Mouse (Mus musculus) megakaryocyte, embryonic 14.5 days (primary cell): ENCODE measurements around the gene Ptprg.

Source experiments
- FLI1 ChIP-seq: IDR thresholded peaks from 2 replicates; pipeline ENCODE4 v1.6.1; 2012; ENCODE audit warnings: low read length, inconsistent platforms, mixed read lengths
- GATA1 ChIP-seq: IDR thresholded peaks from 3 replicates; pipeline ENCODE4 v1.6.1; 2012; ENCODE audit warnings: mixed read lengths, low read length, inconsistent platforms, borderline replicate concordance

DNA sequence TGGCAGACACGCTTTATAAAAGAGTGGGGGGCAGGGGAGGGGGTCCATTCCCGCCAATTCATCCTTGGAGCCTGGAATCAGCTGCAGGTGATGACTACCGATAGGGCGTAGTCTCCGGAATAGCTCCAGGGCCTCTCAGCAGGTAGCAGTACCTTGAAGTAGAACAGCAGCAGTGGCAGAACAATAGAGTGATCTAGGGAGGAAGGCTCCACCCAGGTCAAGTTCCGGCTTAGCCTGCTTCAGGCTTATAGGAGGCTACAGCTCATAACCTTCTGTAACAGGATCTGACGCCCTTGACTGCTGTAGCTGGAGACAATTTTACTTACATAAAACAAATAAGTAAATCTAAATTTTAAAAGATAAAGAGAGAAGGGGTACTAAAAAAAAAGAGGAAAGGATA, 554.1 kb downstream of the Ptprg start:
- TF ChIP-seq GATA1 (no peak), FLI1 (no peak)
